Mouse (Mus musculus) B cell, adult 2 months (primary cell): Measurements from ENCODE around the gene Atm.

Source experiments
- DNase-seq, 2 experiments: peaks; one replicate each; pipeline ENCODE4 v3.0.0; 2022

Gene Atm

DNA sequence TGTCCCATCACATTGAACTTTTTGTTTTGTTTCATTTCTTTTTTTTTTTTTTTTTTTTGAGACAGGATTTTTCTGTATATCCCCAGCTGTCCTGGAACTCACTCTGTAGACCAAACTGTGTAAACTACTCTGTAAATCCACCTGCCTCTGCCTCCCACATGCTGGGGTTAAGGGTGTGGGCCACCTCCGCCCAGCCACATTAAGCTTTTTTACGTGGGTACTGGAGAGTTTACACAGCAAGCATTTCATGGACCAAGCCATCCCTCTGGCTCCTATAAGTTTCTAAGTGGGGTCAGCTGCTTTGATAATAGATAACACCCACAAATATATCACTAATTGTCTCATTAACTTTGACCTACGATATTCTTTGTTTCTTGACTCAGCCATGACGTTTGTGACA lies 128.0 kb downstream of the Atm start:
- DNase-seq: no peak

- DNase-seq: peak; percentile 75 to 84
Observed at GRCm38 (mm10) chr9:53404753-53405722, 131.5 kb downstream of the Atm start.

- no peak for DNase-seq
Observed at GRCm38 (mm10) chr9:53404050-53404752, 132.3 kb downstream of the Atm start.

DNA sequence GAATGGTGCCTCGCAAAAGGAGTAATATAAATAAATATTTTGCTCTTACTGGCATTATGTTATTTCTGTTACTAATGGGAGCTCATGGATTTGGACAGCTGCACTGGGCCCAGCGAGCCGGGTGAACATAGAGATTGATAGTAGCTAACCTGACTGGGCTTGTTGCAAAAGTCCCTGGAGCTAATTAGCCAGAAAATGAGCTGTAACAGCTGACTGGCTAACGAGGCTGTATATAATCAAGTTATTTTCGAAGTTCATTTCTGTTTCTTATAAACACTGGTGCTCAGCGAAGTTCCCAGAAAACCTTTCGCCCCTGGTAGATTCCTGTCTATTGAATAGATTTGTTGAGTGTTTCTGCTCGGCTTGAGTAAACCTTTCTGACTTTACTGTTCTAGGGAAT lies 133.5 kb downstream of the Atm start:
- no peak for DNase-seq

GRCm38 (mm10) chr9:53402291-53402711 lies 134.2 kb downstream of the Atm start, which contains the start of gene 4930550C14Rik:
TSS of gene 4930550C14Rik (plus strand) at chr9:53402325.
- DNase-seq: no peak

- no peak for DNase-seq
Observed at GRCm38 (mm10) chr9:53401146-53401545, 135.4 kb downstream of the Atm start.

DNA sequence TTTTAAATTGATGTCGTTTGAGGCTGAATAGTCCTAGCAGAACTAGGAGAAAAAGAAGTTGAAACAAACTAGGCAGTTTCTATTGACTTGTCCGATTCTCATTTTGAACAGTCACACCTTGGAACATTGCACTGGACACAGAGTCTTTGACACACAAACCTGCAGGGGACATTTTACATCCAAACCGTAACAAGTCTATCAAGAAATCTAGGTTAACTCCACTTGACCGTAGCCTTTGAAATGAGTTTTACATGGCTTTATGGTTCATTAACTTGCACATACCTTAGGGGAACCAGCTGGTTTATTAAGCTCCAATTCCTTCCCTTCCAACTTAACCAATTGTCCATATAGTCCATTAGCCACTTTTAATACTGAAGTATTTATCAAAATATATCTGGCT lies 135.8 kb downstream of the Atm start:
- DNase-seq: no peak

DNA sequence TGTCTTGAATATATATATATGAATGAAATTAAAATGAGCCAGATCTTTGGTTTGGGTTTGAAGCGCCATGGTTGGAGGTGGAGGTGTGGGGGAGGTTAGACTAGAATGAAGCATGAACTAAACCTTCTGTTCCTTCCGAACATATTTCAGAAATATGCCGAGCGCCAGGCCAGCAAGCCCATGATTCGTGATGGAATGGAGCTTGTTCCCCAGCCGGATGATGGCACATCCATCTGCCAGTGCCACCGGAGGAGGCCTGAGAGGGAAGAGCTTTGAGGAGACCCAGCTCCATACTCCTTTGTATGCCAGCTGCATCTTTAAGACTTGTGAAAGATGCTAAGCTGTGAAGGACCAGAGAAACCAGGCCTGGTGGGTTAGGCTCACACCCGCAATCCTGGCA lies 137.0 kb downstream of the Atm start:
- no peak for DNase-seq

DNA sequence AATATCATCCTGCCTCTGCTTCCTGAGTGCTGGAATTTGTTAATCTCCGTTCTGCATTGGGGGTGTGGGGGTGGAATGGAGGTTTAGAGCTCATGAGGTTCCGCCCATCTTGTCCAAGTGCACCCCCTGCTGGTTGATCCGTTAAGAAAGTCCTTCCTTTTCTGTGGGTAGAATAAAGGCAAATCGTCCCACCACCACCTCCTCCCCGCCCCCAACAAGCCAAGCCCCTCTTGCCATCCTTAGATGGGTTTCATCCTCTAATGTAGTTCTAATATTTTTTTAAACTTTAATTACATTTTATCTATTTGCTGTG lies 138.2 kb downstream of the Atm start:
- peak; percentile 66 to 71 for DNase-seq

GRCm38 (mm10) chr9:53397685-53398387 lies 138.7 kb downstream of the Atm start:
- DNase-seq: no peak

- no peak for DNase-seq
Observed at GRCm38 (mm10) chr9:53390136-53390535, 146.4 kb downstream of the Atm start.
